Mouse (Mus musculus): Measurements from ENCODE around the gene Vmn1r51. TPM values are rescaled to one million over a fixed set of nuclear protein-coding genes. Genes with fewer than 3 reads are reported as not detected.
"Not testable (repeated sequence)": the region's sequence is repeated elsewhere in the genome, so short reads cannot be mapped to it uniquely, and the experiment has no call there.

Vmn1r51 gene
- total RNA-seq (2022) = not detected

DNA sequence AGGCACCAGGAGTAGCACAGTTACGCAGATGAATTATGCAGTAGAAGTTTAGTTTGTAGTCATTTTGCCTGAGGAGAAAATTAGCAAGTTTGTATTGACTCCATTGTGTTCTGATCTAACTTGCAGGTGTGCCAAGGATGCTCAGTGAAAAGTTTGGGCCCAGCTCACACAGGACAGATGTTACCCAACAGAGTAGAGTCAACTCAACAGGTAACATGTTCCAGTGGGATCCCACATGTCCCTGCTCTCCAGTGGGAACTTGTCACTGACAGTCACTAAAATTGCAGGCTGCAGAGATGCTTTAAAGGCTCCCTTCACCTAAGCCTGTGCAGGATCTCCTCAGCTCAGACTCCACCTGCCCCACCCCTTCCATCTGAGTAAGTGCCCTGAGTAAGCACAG lies at the start of gene Vmn1r51:
Gene Vmn1r51 (plus strand): TSS at position 301 of the 400 bp plus-strand sequence.
- not testable (repeated sequence) for DNase-seq (ENCODE audit: low spot score in 2 of 2)

DNA sequence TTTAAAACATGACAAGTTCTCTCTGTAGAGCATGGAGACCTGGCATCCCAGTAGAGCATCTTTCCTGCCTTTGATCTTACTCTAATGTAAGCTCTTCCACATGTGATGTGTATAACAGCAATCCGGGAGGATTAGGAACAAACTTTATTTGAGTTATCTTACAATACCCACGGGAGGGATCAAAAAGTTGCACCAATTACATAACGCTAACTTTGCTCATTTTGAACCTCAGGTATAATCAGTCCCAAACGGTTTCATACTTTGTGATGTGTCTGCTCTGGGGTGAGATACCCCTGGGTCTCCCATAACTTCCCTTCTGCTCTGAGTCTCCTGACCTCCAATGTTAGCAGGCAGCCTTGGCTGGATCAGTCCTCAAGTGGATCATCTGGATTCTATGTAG lies 44.0 kb upstream of the Vmn1r51 start, which contains the start of gene Vmn1r49:
Gene Vmn1r49 (minus strand): TSS at position 101 of the 400 bp plus-strand sequence.
- no peak for DNase-seq (ENCODE audit: low spot score in 2 of 2)

GRCm38 (mm10) chr6:90100566-90100965 lies 21.8 kb upstream of the Vmn1r51 start:
- DNase-seq (ENCODE audit: low spot score in 2 of 2) = no peak

DNA sequence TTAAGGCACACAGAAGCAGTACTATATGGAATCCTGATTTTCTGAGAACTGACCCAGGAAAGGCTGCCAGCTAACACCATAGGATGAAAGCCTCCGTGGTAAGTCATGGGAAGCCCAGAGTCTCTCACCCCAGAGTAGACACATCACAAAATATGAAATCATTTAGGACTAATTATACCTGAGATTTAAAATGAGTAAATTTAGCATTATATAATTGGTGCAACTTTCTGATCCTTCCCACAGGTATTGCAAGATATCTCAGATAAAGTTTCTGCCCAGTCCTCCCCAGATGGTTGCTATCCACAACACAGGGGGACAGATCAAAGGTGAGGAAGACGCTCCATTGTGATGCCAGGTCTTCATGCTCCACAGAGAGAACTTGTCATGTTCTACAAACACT lies 21.3 kb upstream of the Vmn1r51 start, which contains the start of gene Vmn1r50:
Gene Vmn1r50 (plus strand): TSS at position 301 of the 400 bp plus-strand sequence.
- no peak for DNase-seq (ENCODE audit: low spot score in 2 of 2)

DNA sequence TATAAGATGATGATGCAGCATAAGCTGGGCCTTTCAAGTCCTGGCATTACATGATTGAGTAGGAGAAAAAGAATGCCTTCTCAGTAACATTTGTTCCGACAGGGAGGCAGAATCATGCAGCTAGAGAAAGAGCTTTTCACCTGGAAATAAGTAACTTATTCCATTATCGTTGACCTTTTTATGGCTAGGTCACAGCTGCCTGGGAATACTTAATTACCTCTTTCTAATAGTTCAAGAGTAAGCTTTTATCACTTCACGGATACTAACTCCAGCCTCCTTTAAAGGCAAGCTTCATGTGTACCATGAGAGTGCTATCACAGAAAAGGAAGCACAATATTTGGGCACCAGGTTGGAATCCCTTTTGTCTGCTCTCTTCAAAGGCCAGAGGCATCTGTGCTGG lies 37.7 kb downstream of the Vmn1r51 start:
- DNase-seq (ENCODE audit: low spot score in 2 of 2) = no peak

- no peak for DNase-seq (ENCODE audit: low spot score in 2 of 2)
These were observed 52.1 kb downstream of the Vmn1r51 start, which contains the start of gene Vmn1r52 for GRCm38 (mm10) chr6:90174508-90174907. Vmn1r52 (plus strand) TSS chr6:90174808.

Other genes starting within 250 kb of the Vmn1r51 start
- not detected for gene Vmn1r42, start 246.2 kb upstream of the Vmn1r51 start, total RNA-seq (2022)
- gene Vmn1r43, start 246.2 kb upstream of the Vmn1r51 start, total RNA-seq (2022) = not detected
- gene Vmn1r44, start 238.9 kb upstream of the Vmn1r51 start, total RNA-seq (2022) = not detected
- gene Vmn1r45, start 182.0 kb upstream of the Vmn1r51 start, total RNA-seq (2022) = not detected
- gene Vmn1r46, start 153.3 kb upstream of the Vmn1r51 start, total RNA-seq (2022) = not detected
- not detected for gene Vmn1r47, start 106.4 kb upstream of the Vmn1r51 start, total RNA-seq (2022)
- gene Vmn1r48, start 85.8 kb upstream of the Vmn1r51 start, total RNA-seq (2022) = not detected
- not detected for gene Vmn1r49, start 44.1 kb upstream of the Vmn1r51 start, total RNA-seq (2022)
- not detected for gene Vmn1r50, start 21.2 kb upstream of the Vmn1r51 start, total RNA-seq (2022)
- gene Vmn1r52, start 52.2 kb downstream of the Vmn1r51 start, total RNA-seq (2022) = not detected
- gene V1ra8, start 80.2 kb downstream of the Vmn1r51 start, total RNA-seq (2022) = not detected
- not detected for gene Vmn1r53, start 101.8 kb downstream of the Vmn1r51 start, total RNA-seq (2022)
- gene Vmn1r54, start 123.7 kb downstream of the Vmn1r51 start, total RNA-seq (2022) = not detected
- not detected for gene BC048671, start 178.6 kb downstream of the Vmn1r51 start, total RNA-seq (2022)
- not detected for gene Chst13, start 202.6 kb downstream of the Vmn1r51 start, total RNA-seq (2022)
- under 1 TPM in 1 of 4 experiments, not detected in 3; 0.11 TPM for gene Uroc1, start 210.7 kb downstream of the Vmn1r51 start, total RNA-seq (2022)
- 10 to 100 TPM; 11.6 to 14.2 (median 12.1) TPM for gene Zxdc, start 246.9 kb downstream of the Vmn1r51 start, total RNA-seq (2022)